ENCODE assay signal across 8 mouse cellular contexts in genomic region chr9:119401801-119402214, GRCm38 (mm10). TPM values are rescaled to one million over a fixed set of nuclear protein-coding genes. Genes with fewer than 3 reads are reported as not detected.
DNase-seq lines count a peak whose midpoint lies in the region; ATAC-seq and TF ChIP-seq lines count a peak whose summit lies in the region.

Gene Acvr2b, plus strand, starts transcription at chr9:119402118.

- WGBS in forebrain, embryonic 11.5 days, result 0% methylated on average over 28 of the region's 32 CpGs
- WGBS in heart, embryonic 16.5 days, result 0% methylated on average over 26 of the region's 32 CpGs
- WGBS in liver, embryonic 14.5 days (ENCODE audit: insufficient replicate concordance), result 1% methylated on average over 30 of the region's 32 CpGs
- WGBS in neural tube, embryonic 11.5 days, result 2% methylated on average over 20 of the region's 32 CpGs
- under 1% methylated on average over 30 of the region's 32 CpGs for WGBS in stomach, embryonic 16.5 days

- no peak for TF ChIP-seq EP300 in liver, embryonic 14.5 days (IDR thresholded peaks at IDR 0.05; ENCODE audit: low read depth)

- peak within 1 kb of the TSS; percentile 98 for H3K27ac ChIP-seq in forebrain, embryonic 11.5 days (ENCODE audit: low read depth, low read length)
- peak within 1 kb of the TSS; percentile 98 for H3K27ac ChIP-seq in heart, embryonic 16.5 days (ENCODE audit: low read length)
- no peak within 1 kb of the TSS for H3K27ac ChIP-seq in liver, embryonic 14.5 days
- H3K27ac ChIP-seq in neural tube, embryonic 11.5 days (ENCODE audit: low read depth, low read length), result peak within 1 kb of the TSS; percentile 99
- peak within 1 kb of the TSS; percentile 99 for H3K27ac ChIP-seq in stomach, embryonic 16.5 days (ENCODE audit: low read length)

- H3K4me3 ChIP-seq in forebrain, embryonic 11.5 days (ENCODE audit: low read depth, low read length), result peak within 1 kb of the TSS; percentile 99
- peak within 1 kb of the TSS; percentile 87 for H3K4me3 ChIP-seq in heart, embryonic 16.5 days (ENCODE audit: low read length)
- peak within 1 kb of the TSS; percentile 67 to 72 for H3K4me3 ChIP-seq in liver, embryonic 14.5 days (ENCODE audit: insufficient read depth in 1 of 2, low read depth in 2 of 2, low read length in 2 of 2)
- peak within 1 kb of the TSS; percentile 99 for H3K4me3 ChIP-seq in neural tube, embryonic 11.5 days (ENCODE audit: low read depth, low read length)
- peak within 1 kb of the TSS; percentile 86 for H3K4me3 ChIP-seq in stomach, embryonic 16.5 days (replicated peaks; ENCODE audit: low read length)

- no peaks in the 10 kb centered on the region for H3K9me3 ChIP-seq in forebrain, embryonic 11.5 days (ENCODE audit: control insufficient read depth, low read length)
- no peaks in the 10 kb centered on the region for H3K9me3 ChIP-seq in heart, embryonic 16.5 days (replicated peaks; ENCODE audit: control insufficient read depth, low read length)
- no peaks in the 10 kb centered on the region for H3K9me3 ChIP-seq in liver, embryonic 14.5 days (ENCODE audit: control insufficient read depth, low read length)
- H3K9me3 ChIP-seq in neural tube, embryonic 11.5 days (ENCODE audit: control insufficient read depth, low read length), result no peaks in the 10 kb centered on the region
- no peaks in the 10 kb centered on the region for H3K9me3 ChIP-seq in stomach, embryonic 16.5 days (replicated peaks; ENCODE audit: control insufficient read depth, low read length)

- no peaks in the 10 kb centered on the region for H3K27me3 ChIP-seq in forebrain, embryonic 11.5 days (ENCODE audit: control insufficient read depth, insufficient read depth, low read length)
- no peaks in the 10 kb centered on the region for H3K27me3 ChIP-seq in heart, embryonic 16.5 days (ENCODE audit: control insufficient read depth, insufficient read depth, low read length)
- H3K27me3 ChIP-seq in liver, embryonic 14.5 days (ENCODE audit: control insufficient read depth, insufficient read depth, low read length), result peaks cover 27% of the 10 kb centered on the region
- no peaks in the 10 kb centered on the region for H3K27me3 ChIP-seq in neural tube, embryonic 11.5 days (ENCODE audit: control insufficient read depth, insufficient read depth, low read length)
- H3K27me3 ChIP-seq in stomach, embryonic 16.5 days (ENCODE audit: control insufficient read depth, insufficient read depth, low read length), result no peaks in the 10 kb centered on the region

- DNase-seq in CD4-positive, CD25-positive, alpha-beta regulatory T cell, adult 2 months (ENCODE audit: low read depth, low spot score), result peak; percentile 66
- DNase-seq in brain, embryonic 18.5 days (ENCODE audit: low read depth, low spot score), result peak; percentile 87
- DNase-seq in forebrain, embryonic 11.5 days (ENCODE audit: low spot score), result peak; percentile 99
- DNase-seq in kidney, postnatal 36 days, result peak; percentile 97 to 100
- DNase-seq in liver, embryonic 14.5 days (ENCODE audit: low read depth in 3 of 3, low spot score in 3 of 3), result peak; percentile 62 to 68 (median 68)
- peak; percentile 99 for DNase-seq in neural tube, embryonic 11.5 days (ENCODE audit: low spot score)

- peak within 1 kb of the TSS; percentile 88 for H3K4me2 ChIP-seq in forebrain, embryonic 11.5 days (ENCODE audit: low read depth, low read length, severe bottlenecking)
- peak within 1 kb of the TSS; percentile 81 for H3K4me2 ChIP-seq in heart, embryonic 16.5 days (ENCODE audit: low read depth, low read length)
- peak within 1 kb of the TSS; percentile 65 for H3K4me2 ChIP-seq in liver, embryonic 14.5 days (ENCODE audit: low read depth)
- H3K4me2 ChIP-seq in neural tube, embryonic 11.5 days (ENCODE audit: low read depth), result peak within 1 kb of the TSS; percentile 55
- peak within 1 kb of the TSS; percentile 98 for H3K4me2 ChIP-seq in stomach, embryonic 16.5 days (ENCODE audit: low read depth, low read length)

- no peaks in the 10 kb centered on the region; the same call in 1 of the 2 replicates for H3K36me3 ChIP-seq in forebrain, embryonic 11.5 days (ENCODE audit: control insufficient read depth, insufficient read depth, low read length)
- no peaks in the 10 kb centered on the region for H3K36me3 ChIP-seq in heart, embryonic 16.5 days (ENCODE audit: control insufficient read depth, insufficient read depth)
- H3K36me3 ChIP-seq in liver, embryonic 14.5 days (replicated peaks; ENCODE audit: control insufficient read depth, insufficient read depth, low read depth), result no peaks in the 10 kb centered on the region
- H3K36me3 ChIP-seq in neural tube, embryonic 11.5 days (ENCODE audit: control insufficient read depth, insufficient read depth, low read length), result no peaks in the 10 kb centered on the region; the same call in 1 of the 2 replicates
- no peaks in the 10 kb centered on the region for H3K36me3 ChIP-seq in stomach, embryonic 16.5 days (ENCODE audit: control insufficient read depth, insufficient read depth, low read length)

- H3K9ac ChIP-seq in forebrain, embryonic 11.5 days (ENCODE audit: low read length), result peak within 1 kb of the TSS; percentile 100
- peak within 1 kb of the TSS; percentile 98 for H3K9ac ChIP-seq in heart, embryonic 16.5 days (ENCODE audit: low read length)
- H3K9ac ChIP-seq in liver, embryonic 14.5 days (replicated peaks), result peak within 1 kb of the TSS; percentile 46
- peak within 1 kb of the TSS; percentile 100 for H3K9ac ChIP-seq in neural tube, embryonic 11.5 days (ENCODE audit: low read length)
- H3K9ac ChIP-seq in stomach, embryonic 16.5 days (ENCODE audit: low read length), result peak within 1 kb of the TSS; percentile 98

- TF ChIP-seq CTCF in liver, embryonic 14.5 days (IDR thresholded peaks at IDR 0.05; ENCODE audit: low read depth), result peak; percentile 55

- peaks cover 15% of the 10 kb centered on the region; the same call in 1 of the 2 replicates for H3K4me1 ChIP-seq in forebrain, embryonic 11.5 days (replicated peaks; ENCODE audit: control insufficient read depth, insufficient read depth, low read length)
- peaks cover 10% of the 10 kb centered on the region for H3K4me1 ChIP-seq in heart, embryonic 16.5 days (ENCODE audit: control insufficient read depth, insufficient read depth, low read length)
- H3K4me1 ChIP-seq in liver, embryonic 14.5 days (replicated peaks; ENCODE audit: control insufficient read depth in 2 of 2, insufficient read depth in 2 of 2, low read length in 1 of 2), result peaks cover 0 to 5% of the 10 kb centered on the region in 2 experiments; a peak in 1 of 4 replicates
- H3K4me1 ChIP-seq in neural tube, embryonic 11.5 days (ENCODE audit: control insufficient read depth, insufficient read depth, low read length), result peaks cover 18% of the 10 kb centered on the region
- peaks cover 9% of the 10 kb centered on the region; the same call in 1 of the 2 replicates for H3K4me1 ChIP-seq in stomach, embryonic 16.5 days (ENCODE audit: control insufficient read depth, insufficient read depth, low read length)

- ATAC-seq in forebrain, embryonic 11.5 days (replicated peaks; ENCODE audit: low FRiP score), result peak; percentile 95
- peak; percentile 95 for ATAC-seq in heart, embryonic 16.5 days (replicated peaks; ENCODE audit: extremely low read depth, insufficient read depth, low FRiP score)
- peak; percentile 88 for ATAC-seq in liver, embryonic 14.5 days (ENCODE audit: insufficient read depth)
- peak; percentile 95 for ATAC-seq in neural tube, embryonic 11.5 days (ENCODE audit: insufficient read depth, low FRiP score, low TSS enrichment)
- peak; percentile 95 for ATAC-seq in stomach, embryonic 16.5 days (ENCODE audit: insufficient read depth, low FRiP score)

RNA-seq across cellular contexts. Expression of gene Acvr2b, which starts in this region (rescaled TPM):
- 106 and 133 TPM in 2 replicates for polyA plus RNA-seq in forebrain, embryonic 11.5 days (2014; fragmentation: Nextera tagmentation; extraction: Ambion mirVana)
- polyA plus RNA-seq in heart, embryonic 16.5 days (2015; fragmentation: Nextera tagmentation; extraction: Ambion mirVana), result 7.3 and 8.6 TPM in 2 replicates
- 0.62 and 0.69 TPM in 2 replicates for polyA plus RNA-seq in liver, embryonic 14.5 days (2012; rRNA removed)
- 1.5 and 2.3 TPM in 2 replicates for polyA plus RNA-seq in liver, embryonic 14.5 days (2014; fragmentation: Nextera tagmentation; extraction: Ambion mirVana)
- polyA plus RNA-seq in neural tube, embryonic 11.5 days (2014; fragmentation: Nextera tagmentation; extraction: Ambion mirVana), result 87.2 and 99.6 TPM in 2 replicates
- polyA plus RNA-seq in stomach, embryonic 16.5 days (2015; fragmentation: Nextera tagmentation; extraction: Ambion mirVana), result 5.9 and 6.8 TPM in 2 replicates

Comparison
In these comparisons a context has a peak if more than half of its experiments do, and no peak if none do; other contexts are left out.
1. H3K9ac ChIP-seq: peak in every context shown above with its lines; median percentile 100 in forebrain, embryonic 11.5 days; 100 in neural tube, embryonic 11.5 days; 98 in heart, embryonic 16.5 days; 98 in stomach, embryonic 16.5 days; 46 in liver, embryonic 14.5 days.